Comparison of ENCODE assay signal across 9 mouse cellular contexts in the genomic region with DNA sequence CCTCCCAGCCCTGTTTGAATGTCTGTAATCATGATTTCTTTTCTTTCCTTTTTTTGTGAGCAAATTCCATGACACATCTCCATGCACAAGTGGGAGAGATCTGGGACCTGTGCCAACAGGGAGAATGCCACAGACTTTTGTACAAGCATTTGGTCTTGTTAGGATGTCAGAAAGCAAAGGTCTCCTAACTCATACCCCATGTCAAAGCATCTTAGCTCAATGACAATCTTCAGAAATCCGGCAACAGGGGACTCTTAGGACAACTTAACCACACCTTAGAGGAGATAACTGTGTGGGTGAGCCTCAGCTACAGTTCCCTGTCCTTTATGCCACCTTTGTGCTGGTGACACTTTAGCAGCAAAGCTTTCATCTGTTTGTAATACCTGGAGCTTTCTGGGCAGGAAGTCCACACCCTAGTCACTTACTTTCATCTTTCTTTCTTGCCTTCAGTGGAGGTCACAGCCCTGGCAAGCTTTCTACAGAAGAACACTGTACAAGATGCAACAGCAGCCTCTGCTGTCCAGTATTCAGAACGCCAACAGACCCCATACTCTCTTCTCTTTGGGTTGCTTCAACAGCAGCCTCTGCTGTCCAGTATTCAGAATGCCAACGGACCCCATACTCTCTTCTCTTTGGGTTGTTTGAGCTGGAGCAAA.
DNase-seq lines count a peak whose midpoint lies in the region; ATAC-seq and TF ChIP-seq lines count a peak whose summit lies in the region.
"Had no signal": no experiment of that assay in that cellular context is flagged by ENCODE, and none has a peak within 500 bp of the region (broad histone marks: within the 10 kb centered on the region; RNA-seq: fewer than 3 reads in every experiment).

No protein-coding gene starts in this region.

- ATAC-seq in embryonic facial prominence, embryonic 11.5 days (replicated peaks; ENCODE audit: insufficient number of reproducible peaks, low FRiP score, low TSS enrichment, low read depth) = no peak
- ATAC-seq in limb, embryonic 14.5 days (ENCODE audit: low FRiP score, low read depth) = no peak
- no peak for ATAC-seq in Patski
- ATAC-seq in megakaryocyte-erythroid progenitor cell, adult 5-6 weeks (replicated peaks; ENCODE audit: low FRiP score, low TSS enrichment, poor library complexity, severe bottlenecking) = no peak

- H3K9ac ChIP-seq in embryonic facial prominence, embryonic 11.5 days (replicated peaks; ENCODE audit: low read length) = no peak overlapping the region
- no peak overlapping the region for H3K9ac ChIP-seq in limb, embryonic 14.5 days (ENCODE audit: low read depth, low read length, severe bottlenecking)

- no peaks in the 10 kb centered on the region for H3K9me3 ChIP-seq in embryonic facial prominence, embryonic 11.5 days (replicated peaks; ENCODE audit: control insufficient read depth, low read length)
- no peaks in the 10 kb centered on the region for H3K9me3 ChIP-seq in embryonic facial prominence, embryonic 10.5 days
- H3K9me3 ChIP-seq in limb, embryonic 14.5 days (ENCODE audit: control insufficient read depth, low read length) = no peaks in the 10 kb centered on the region
- H3K9me3 ChIP-seq in limb, embryonic 10.5 days (replicated peaks) = no peaks in the 10 kb centered on the region

- in situ Hi-C loops in Patski (cut with MboI; ENCODE audit: low pct_unique_long_range_greater_than_20kb) = no loop called here

- CTCF ChIA-PET in Patski (lab: Charles Lee) = interaction anchor here (0.7 kb wide), 1 partner anchor 10 kb away, joined by 3 read pairs; no protein-coding TSS in a partner anchor

- WGBS in embryonic facial prominence, embryonic 11.5 days = 76% methylated on average over 3 of the region's 3 CpGs
- WGBS in embryonic facial prominence, embryonic 10.5 days = 68% methylated on average over 3 of the region's 3 CpGs
- 72% methylated on average over 3 of the region's 3 CpGs for WGBS in limb, embryonic 14.5 days
- 81% methylated on average over 3 of the region's 3 CpGs for WGBS in limb, embryonic 10.5 days

- TF ChIP-seq CTCF in Patski (IDR thresholded peaks at IDR 0.05) = peak; percentile 39

- H3K27me3 ChIP-seq in embryonic facial prominence, embryonic 11.5 days (ENCODE audit: control insufficient read depth, insufficient read depth, low read length) = no peaks in the 10 kb centered on the region
- no peaks in the 10 kb centered on the region for H3K27me3 ChIP-seq in embryonic facial prominence, embryonic 10.5 days (replicated peaks; ENCODE audit: low read depth, poor library complexity, severe bottlenecking)
- no peaks in the 10 kb centered on the region for H3K27me3 ChIP-seq in limb, embryonic 14.5 days (ENCODE audit: control insufficient read depth, insufficient read depth, low read length)
- H3K27me3 ChIP-seq in limb, embryonic 10.5 days (ENCODE audit: low read depth, poor library complexity, severe bottlenecking) = no peaks in the 10 kb centered on the region
- H3K27me3 ChIP-seq in Patski = no peaks in the 10 kb centered on the region

- H3K4me2 ChIP-seq in embryonic facial prominence, embryonic 11.5 days (ENCODE audit: low read depth, low read length) = no peak overlapping the region
- H3K4me2 ChIP-seq in limb, embryonic 14.5 days (replicated peaks; ENCODE audit: low read depth, low read length, severe bottlenecking) = no peak overlapping the region

- TF ChIP-seq POLR2A in limb, embryonic 14.5 days (IDR thresholded peaks at IDR 0.05; ENCODE audit: borderline replicate concordance, extremely low read depth, insufficient read depth, insufficient read length) = no peak

- no peak overlapping the region for H3K4me3 ChIP-seq in embryonic facial prominence, embryonic 11.5 days (ENCODE audit: low read depth, low read length)
- no peak overlapping the region for H3K4me3 ChIP-seq in embryonic facial prominence, embryonic 10.5 days
- H3K4me3 ChIP-seq in limb, embryonic 14.5 days (replicated peaks; ENCODE audit: low read length) = no peak overlapping the region
- no peak overlapping the region for H3K4me3 ChIP-seq in limb, embryonic 10.5 days
- H3K4me3 ChIP-seq: gastrocnemius, adult 2 months had no signal

- peak; percentile 15 for DNase-seq in embryonic facial prominence, embryonic 11.5 days (ENCODE audit: low spot score)
- DNase-seq in embryonic facial prominence, embryonic 10.5 days (ENCODE audit: low spot score) = no peak
- peak; percentile 31 for DNase-seq in limb, embryonic 14.5 days (ENCODE audit: low spot score)
- no peak for DNase-seq in limb, embryonic 10.5 days (ENCODE audit: low spot score)
- no peak for DNase-seq in Patski (ENCODE audit: low read depth, low spot score)
- DNase-seq in left cerebral cortex, postnatal 36 days (ENCODE audit: low spot score in 2 of 2) = peak; percentile 46 to 50
- DNase-seq in kidney, postnatal 14 days = no peak
- DNase-seq: gastrocnemius, adult 2 months had no signal

- intact Hi-C loops in left cerebral cortex, postnatal 36 days (cut with DNase I) = no loop called here

- no peaks in the 10 kb centered on the region for H3K4me1 ChIP-seq in embryonic facial prominence, embryonic 11.5 days (ENCODE audit: control insufficient read depth, insufficient read depth, low read length)
- H3K4me1 ChIP-seq in embryonic facial prominence, embryonic 10.5 days = 0 out of 2 replicates have a peak, but pooled peaks cover 4% of the 10 kb centered on the region
- H3K4me1 ChIP-seq in limb, embryonic 14.5 days (ENCODE audit: control insufficient read depth, insufficient read depth, low read length) = no peaks in the 10 kb centered on the region
- H3K4me1 ChIP-seq in limb, embryonic 10.5 days = peaks cover 7% of the 10 kb centered on the region

- H3K36me3 ChIP-seq in embryonic facial prominence, embryonic 11.5 days (replicated peaks; ENCODE audit: control insufficient read depth, insufficient read depth, low read depth, low read length) = no peaks in the 10 kb centered on the region
- no peaks in the 10 kb centered on the region for H3K36me3 ChIP-seq in embryonic facial prominence, embryonic 10.5 days (replicated peaks)
- no peaks in the 10 kb centered on the region for H3K36me3 ChIP-seq in limb, embryonic 14.5 days (ENCODE audit: control insufficient read depth, insufficient read depth, low read length)
- no peaks in the 10 kb centered on the region for H3K36me3 ChIP-seq in limb, embryonic 10.5 days

- POLR2A ChIA-PET in Patski (lab: Charles Lee) = no interaction called here

- H3K27ac ChIP-seq in embryonic facial prominence, embryonic 11.5 days (replicated peaks; ENCODE audit: low read depth, low read length) = no peak overlapping the region
- H3K27ac ChIP-seq in embryonic facial prominence, embryonic 10.5 days (replicated peaks) = no peak overlapping the region
- no peak overlapping the region for H3K27ac ChIP-seq in limb, embryonic 14.5 days (replicated peaks; ENCODE audit: low read depth, low read length)
- H3K27ac ChIP-seq in limb, embryonic 10.5 days = no peak overlapping the region
- H3K27ac ChIP-seq: gastrocnemius, adult 2 months had no signal

Comparison
In these comparisons a context has a peak if more than half of its experiments do, and no peak if none do; other contexts are left out.
1. DNase-seq: peak in embryonic facial prominence, embryonic 11.5 days (single experiment), limb, embryonic 14.5 days (single experiment) and left cerebral cortex, postnatal 36 days (2 of 2); none in embryonic facial prominence, embryonic 10.5 days (single experiment), limb, embryonic 10.5 days (single experiment), Patski (single experiment) and kidney, postnatal 14 days (single experiment).